Mouse (Mus musculus) layer of hippocampus, adult 8-10 months (tissue): ENCODE results near the gene Ppfibp1. TPM values are rescaled to one million over a fixed set of nuclear protein-coding genes. Genes with fewer than 3 reads are reported as not detected.

ENCODE experiments used
- DNase-seq, 2 experiments: peaks; one replicate each; pipeline ENCODE4 v3.0.0; 2022; ENCODE audit warnings: low spot score in 2 of 2
- total RNA-seq, 4 experiments: library from RNA; stranded (reverse); gene quantifications; 2 replicates each; pipeline ENCODE4 v1.2.4; 2022

The Ppfibp1 gene
- total RNA-seq, 4 experiments from 2014 or later: 40.8 to 45.2 (median 41.9) TPM

DNA sequence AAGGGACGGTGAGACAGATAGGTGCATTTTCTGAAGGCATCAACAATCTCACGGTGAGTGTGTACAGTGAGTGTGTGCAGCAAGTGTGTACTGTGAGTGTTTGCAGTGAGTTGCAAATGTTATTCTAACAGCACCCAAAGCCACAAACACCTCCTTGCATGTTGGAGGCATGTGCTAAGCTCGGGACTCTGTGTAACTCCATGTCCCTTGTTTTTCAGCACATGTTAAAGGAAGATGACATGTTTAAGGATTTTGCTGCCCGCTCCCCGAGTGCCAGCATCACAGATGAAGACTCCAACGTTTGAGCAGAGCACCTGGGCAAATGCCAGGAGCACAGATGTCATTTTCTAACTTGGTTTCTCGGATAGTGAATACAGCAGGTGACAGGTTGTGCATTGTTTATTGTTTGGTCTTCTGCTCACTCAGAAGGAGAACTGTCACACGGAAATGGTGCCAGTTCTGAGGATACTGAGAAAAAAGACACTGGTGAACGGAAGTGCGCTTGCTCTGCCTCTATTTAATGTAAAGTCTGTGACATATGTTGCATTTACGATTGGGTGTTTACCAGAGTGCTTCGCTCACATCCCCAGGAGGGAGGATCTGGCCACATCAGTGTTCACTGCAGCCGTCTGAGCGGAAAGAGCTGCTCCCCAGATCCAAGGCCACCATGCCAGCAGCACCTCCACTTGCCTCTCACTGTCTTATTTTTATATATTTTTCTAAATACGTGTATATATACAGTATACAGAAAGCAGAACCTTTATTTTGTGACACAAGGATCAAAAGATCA, 142.0 kb downstream of the Ppfibp1 start:
- no peak for DNase-seq

DNA sequence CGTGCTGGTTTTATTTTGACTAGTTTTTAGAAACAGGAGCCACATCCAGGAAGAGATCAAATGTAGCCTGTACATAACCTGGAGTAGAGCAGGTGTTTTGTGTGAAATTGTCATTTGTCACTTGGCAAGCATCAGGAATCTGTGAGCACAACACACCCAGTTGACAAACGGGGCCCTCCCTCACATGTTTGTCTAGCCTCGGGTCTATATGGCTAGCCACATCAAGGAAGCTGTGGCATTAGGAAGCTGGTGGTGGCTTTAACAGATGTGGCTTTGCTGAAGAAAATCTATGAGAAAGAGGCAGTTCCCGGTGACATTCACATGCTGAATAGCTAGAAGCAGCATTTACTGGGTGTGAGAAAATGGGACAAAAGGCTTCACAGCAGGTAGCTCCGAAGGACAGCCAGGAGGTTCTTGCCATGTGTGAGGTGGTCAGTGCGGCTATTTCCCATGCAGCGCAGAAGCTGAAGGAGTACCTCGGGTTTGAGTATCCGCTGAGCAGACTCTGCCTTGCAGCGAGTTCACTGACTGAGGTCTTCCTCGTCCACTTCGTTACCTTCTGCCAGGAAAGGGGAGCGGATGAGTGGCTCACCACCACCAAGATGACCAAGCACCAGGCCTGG, 144.1 kb downstream of the Ppfibp1 start, which contains the start of gene Rep15:
TSS of gene Rep15 (plus strand) at position 282 of the 623 bp plus-strand sequence.
- no peak for DNase-seq

DNA sequence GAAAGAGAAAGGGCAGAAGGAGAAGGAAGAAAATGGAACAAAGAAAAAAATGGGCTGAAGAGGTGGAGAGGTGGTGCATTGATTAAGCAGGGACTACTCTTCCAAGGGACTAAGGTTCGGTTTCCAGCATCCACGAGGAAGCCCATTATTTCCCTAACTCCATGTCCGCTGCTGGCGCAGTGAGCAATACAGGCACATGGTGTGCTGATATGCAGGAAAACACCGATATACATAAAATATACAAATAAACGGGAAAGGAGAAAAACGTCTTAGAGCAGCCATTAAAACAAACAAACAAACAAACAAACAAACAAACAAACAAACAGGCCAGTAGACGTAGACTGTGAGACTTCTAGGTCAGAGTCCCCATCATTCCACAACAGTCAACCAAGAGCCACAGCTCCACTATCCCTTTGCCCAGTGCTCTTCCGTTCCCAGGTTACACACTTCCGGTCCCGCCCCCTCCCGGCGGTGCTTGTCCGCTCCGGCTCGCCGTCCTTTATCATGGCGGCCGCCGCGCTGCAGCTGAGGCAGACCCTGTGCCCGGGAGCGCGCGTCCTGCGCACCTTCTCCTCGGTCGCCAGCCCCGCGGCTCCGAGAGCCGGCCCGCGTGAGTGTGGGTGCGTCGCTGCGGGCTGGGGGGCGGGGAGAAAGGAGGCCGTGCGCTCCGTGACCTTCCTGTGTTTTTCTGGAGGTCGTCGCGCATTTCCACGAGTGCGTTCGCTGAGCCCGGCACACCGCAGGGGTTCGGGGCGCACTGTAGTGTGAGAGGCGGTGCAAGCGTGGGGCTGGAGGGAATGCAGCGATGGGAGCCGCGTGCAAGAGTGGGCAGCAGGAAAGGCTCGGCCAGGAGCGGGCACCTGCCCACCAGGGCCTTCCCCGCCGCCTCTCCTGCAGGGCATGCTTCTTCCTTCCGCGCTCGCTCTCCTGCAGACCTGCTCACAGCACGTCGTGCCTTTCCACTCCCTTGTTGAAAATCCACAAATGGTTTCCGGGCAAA, 154.3 kb downstream of the Ppfibp1 start, which contains the start of gene Mrps35:
TSS of gene Mrps35 (plus strand) at position 474 of the 1,000 bp plus-strand sequence.
- DNase-seq: peak; percentile 79 to 80

DNA sequence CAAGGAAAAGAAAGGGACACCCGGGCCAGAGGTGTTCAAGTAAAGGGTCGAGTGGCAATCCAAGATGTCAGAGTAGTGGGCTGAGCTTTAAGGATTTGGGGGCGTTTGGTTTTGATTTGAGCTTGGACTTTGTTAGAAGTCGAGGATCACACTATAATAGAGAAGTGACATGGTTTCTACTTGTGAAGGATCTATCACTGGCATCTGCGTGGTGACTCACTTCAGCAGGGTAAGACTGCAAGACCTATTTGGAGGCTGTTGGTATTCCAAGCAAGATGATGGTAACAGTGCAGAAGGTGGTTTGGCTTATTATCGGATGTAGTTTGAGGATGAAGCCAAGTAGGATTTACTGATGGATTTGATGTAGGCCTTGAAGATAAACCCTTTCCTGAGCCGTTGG, 155.3 kb downstream of the Ppfibp1 start:
- DNase-seq: no peak

DNA sequence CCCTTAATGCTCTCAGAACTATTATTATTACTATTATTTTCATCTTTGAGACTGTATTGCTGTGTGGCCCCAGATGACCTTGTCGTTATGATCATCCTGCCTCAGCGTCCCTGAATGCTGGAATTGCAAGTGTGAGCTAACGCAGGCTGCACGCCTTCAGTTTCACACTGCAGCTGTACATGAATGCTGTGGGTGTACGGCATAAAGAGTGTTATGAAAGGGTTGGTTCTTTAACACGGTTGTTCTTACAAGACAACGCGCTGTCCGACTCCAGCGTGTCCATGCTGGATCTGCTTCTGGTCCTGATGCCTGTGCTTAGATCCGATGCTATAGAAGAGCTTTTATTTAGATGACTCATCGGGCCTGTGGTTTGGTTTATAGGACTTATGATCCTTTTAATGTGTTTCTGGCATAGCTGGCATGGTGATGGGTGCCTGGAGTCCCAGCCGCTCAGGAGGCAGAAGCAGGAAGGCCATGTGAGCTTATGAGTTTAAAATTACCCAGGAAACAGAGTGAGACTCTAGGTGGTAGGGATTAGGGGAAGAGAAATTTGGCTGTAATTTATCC, 161.0 kb downstream of the Ppfibp1 start:
- DNase-seq: no peak

DNA sequence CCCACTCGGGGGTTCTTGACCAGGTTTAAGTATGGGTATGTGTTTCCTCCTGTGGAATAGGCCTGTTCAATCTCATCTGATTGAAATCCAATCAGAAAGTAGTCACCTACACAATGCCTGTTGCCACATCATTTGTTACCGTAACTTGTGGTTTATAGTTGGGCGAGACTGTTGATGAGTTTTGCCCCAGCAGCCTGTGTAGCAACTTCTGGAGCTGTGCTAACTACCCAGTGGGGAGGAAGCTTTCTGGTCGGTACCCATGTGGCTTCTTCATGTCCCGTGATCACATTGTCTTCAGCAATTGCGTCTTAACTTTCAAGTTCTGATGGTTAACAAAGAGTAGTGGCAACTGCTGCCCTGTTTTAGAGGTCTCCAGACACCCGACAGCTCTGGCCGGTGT, 163.4 kb downstream of the Ppfibp1 start:
- DNase-seq: no peak

DNA sequence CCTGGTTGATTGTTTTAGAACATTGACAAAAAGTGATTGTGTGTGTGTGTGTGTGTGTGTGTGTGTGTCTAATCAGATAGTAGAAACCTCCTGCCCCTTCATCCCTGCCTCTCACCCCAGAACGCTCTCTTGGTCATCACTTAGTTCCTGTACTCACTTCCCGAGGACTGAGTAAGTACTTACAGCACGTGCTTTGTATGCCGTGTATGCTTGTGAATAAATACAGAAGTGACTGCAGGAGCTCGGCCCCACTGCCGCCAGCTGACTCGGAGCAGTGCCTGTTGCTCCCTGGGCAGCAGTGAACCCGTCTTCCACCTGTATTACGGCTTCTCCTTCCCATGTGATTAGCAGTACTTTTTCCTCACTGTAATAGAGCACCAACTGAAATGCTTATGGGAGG, 164.2 kb downstream of the Ppfibp1 start:
- DNase-seq: no peak

DNA sequence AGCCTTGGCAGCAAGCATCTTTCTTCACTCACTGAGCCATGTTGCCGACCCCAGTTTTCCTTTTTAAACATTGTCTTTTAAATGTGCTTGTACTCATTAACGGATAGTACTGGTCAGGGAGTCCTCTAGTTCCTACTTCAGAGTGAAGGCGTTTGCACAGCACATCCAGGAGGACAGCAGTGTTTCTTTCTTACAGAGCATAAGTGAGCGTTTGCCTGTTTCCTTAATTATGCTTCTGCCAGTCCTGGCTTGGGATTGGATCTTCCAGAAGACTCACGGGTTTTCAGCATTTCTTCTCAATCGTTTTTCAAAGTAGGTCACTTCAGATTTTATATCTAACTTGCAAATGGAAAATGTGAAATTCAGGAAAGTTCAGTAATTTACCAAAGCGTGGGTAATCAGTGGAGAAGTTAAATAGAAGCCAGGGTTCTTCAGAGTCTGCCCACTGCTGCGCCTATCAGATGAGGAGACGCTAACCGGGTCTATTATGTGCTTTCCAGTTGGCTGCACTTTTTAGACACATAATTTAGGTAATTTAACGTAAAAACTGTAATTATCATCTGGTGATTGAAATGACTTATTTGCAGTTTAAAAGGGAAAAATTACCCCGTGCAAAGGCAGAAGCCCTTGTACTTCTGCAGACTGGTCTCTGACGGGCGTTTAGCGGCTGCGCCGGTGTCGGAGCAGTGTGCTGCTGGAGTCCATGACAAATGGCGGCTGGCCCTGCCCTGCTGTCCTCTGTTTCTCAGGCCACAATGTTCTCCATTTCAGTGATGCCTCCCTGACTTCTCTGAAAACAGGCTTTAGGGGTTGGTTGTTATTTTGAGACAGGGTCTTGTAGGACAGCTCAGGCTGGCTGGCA, 165.7 kb downstream of the Ppfibp1 start:
- no peak for DNase-seq

DNA sequence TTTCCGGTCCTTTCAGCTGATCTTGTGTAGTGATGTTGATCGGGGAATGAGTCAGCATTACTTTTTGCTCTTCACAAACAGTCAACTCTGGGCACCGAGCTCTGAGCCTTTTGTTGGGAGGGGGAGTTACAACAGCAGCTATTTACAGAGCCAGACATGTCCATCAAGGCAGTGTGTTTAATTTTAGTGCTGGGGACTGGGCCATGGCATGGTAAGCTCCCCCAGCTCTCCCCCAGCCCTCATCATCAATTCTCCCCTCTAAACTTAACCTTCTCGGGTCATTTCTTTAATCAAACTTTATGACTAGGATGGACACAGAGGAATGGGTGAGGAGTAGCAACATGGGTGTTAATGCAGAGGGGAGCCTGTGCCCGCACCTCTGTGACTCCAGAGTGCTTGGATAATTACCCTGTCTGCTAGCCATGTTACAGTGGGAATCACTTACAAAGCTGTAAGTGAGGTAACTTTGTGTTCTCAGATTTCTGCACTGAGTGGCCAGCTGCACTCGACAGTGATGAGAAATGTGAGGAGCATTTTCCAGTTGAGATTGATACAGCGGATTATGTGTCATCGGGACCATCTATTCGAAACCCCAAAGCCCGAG, 167.2 kb downstream of the Ppfibp1 start:
- no peak for DNase-seq

DNA sequence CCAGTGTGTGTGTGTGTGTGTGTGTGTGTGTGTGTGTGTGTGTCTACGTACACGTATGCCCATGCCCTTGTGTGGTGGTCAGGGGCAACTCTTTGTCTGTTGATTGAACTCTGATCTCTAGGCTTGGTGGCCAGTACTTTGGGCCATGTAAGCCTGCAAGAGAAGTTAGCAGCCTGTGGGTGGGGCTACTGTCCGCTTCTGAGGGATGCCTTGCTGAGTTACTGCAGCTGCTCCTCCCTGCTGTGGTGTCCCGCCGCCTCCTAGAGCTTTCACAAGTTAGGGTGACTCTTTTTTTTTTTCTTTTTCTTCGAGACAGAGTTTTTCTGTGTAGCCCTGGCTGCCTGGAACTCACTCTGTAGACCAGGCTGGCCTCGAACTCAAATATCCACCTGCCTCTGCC, 171.0 kb downstream of the Ppfibp1 start:
- DNase-seq: no peak

DNA sequence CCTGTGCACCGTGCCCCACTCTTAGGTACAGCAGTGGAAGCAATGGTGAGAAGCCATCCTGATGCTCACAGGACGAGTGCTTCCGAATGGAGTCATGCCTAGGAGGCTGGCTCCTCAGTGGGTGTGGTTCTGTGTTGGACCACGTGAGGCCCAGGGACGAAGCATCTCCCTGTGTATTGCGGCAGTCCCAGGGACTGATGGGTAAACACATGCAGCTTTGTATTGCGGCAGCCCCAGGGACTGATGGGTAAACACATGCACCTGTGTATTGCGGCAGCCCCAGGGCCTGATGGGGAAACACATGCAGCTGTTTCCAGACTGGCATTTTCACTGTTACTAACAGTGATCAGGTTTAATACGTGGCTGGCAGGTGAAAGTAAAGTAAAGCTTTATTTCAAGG, 173.3 kb downstream of the Ppfibp1 start:
- no peak for DNase-seq

DNA sequence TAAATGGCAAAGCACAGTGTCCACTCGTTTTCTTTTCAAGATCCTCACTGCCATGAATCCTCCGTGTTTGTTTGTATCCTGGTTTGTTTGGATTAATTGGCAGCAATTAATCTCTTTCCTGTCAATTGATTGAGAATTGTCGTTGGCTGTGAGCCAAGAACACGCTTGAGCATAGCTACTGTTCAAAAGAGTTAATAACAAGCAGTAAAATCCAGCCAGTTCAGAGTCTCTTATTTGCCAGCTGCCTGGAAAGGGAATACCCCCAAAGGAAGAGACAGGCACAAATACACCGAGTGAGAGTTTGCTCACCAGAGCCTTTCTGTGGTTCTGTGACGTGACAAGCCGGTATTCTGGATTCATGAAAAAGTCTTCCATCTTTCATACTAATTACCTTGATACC, 173.7 kb downstream of the Ppfibp1 start:
- DNase-seq: no peak

DNA sequence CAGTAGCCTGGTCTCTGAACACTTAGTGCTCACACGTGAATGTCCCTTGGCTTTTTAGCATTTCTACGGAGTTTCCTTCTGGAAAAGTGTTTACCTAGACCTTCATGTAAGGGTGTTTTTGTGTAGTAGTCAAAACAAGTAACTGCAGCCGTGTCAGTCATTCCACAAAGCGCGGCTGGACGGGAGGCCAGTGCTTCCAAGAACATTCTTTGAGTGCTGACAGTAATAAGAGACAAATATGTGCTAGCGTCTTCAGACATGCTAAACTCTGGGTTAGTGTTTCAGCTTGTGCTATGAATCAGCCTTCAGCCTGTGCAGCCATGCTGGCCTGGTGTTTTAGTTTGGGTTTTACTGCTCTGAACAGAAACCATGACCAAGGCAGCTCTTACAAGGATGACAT, 174.4 kb downstream of the Ppfibp1 start:
- DNase-seq: no peak

DNA sequence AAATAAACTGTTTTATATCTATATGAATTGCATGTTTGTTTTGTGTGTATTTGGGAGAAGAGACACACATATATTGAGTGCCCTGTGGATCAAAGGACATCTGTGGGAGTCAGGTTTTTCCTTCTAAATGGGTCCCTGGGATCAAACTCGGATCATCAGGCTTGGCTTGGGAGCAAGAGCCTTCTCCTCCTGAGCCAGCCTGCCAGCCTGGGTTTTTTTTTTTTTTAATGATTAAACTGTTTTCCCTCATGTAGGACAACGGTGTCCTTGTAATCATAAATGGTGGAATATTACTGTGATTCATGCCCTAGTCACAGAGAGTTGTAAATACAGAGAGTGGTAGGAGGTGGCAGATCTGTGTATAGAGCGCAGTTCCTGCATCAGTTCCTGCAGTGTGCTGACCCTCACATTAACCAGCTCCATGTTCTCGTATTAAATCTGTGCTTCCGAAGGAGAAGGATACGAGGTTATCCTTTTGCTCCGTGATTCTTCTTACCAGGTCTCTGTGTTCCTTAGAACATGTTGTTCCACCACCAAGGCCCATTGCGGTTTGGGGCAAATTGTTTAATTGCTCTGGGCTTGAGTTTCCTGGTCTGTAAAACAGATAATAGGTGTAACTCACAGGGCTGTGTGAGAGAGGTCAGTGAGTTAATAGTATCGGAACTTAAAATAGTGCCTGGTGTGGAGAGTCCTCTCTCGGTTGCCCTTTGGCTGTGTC, 176.1 kb downstream of the Ppfibp1 start:
- no peak for DNase-seq

DNA sequence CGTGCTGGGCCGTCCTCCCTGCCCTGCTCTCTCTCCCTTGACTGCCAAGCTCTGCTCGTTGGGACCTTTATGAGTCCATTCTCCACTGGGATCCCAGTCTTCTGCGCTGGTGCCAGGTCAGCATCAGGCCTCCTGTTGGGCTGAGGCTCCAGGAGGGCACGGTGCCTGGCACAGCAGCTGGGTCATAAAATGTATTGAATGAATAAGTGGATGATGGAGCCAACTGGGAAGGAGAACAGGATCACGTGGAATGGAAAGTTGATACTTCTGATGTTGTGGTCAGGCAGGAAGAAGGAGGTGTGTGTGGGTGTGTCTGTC, 176.6 kb downstream of the Ppfibp1 start:
- DNase-seq: no peak

DNA sequence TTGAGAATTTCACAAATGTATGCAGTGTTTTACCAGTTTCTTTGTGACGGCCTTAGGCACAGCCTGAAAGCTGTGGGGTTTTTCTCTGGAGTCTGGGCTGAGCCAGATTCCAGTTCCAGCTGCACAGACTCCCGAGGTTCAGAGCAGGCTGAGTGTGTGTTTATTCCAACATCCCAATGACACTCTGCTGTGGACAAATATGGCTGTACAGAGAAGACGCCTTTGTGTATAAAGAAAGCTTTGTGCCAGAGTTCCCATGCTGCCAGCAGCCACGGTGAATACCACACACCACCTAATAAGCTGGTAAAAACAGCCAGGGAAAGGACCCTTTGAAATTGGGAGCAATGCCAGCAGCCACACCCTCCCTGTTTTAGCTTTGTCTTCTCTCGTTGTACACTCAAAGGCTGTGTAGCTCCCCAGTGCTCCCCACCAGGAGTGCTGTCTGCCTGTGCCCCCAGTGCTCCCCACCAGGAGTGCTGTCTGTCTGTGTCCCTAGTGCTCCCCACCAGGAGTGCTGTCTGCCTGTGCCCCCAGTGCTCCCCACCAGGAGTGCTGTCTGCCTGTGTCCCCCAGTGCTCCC, 187.6 kb downstream of the Ppfibp1 start:
- DNase-seq: no peak

DNA sequence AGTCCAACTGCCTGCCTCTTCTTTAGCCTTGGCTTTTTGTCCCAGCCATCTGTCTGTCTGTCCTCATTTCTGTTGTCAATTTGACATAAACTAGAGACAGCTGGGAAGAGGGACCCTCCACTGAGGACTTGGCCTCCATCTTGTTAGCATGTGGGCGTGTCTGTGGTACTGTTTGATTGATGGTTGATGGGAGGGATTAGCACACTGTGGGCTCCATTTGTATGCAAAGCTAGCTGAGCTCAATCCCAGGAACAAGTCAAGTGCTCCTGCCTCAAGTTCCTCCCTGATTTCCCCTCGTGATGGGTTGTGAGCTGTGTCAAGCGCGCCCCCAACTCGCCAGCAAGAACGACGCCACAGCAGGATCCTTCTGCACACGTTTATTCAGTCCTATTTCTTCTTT, 188.6 kb downstream of the Ppfibp1 start:
- DNase-seq: no peak

DNA sequence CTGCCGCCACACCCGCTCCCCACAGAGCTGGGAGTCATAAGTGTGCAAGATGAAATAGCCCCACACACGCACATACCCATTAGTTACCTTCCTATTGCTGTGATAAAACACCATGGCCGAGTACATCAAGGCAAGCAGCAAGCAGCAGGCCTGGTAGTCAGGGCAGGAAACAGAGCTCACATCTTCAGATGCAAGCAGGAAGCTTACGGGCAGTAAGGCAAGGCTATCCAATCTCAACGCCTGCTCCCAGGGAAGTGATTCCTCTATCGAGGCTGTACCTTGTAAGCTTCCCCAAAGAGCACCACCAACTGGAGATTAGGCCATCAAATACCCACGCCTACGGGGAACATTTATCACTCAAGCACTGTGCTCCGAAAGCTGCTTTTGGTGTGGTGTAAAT, 191.6 kb downstream of the Ppfibp1 start:
- no peak for DNase-seq
